8 mouse cellular contexts compared by ENCODE assay signal in genomic region chr15:98699190-98700105, GRCm38 (mm10). TPM values are rescaled to one million over a fixed set of nuclear protein-coding genes. Genes with fewer than 3 reads are reported as not detected.
DNase-seq lines count a peak whose midpoint lies in the region; ATAC-seq and TF ChIP-seq lines count a peak whose summit lies in the region.

No protein-coding gene starts in this region.

- no peak for TF ChIP-seq POLR2A in CH12.LX (IDR thresholded peaks at IDR 0.05; ENCODE audit: low read depth, low read length)

- H3K79me2 ChIP-seq in CH12.LX (replicated peaks; ENCODE audit: control insufficient read depth, extremely low read depth, insufficient read depth, poor library complexity, severe bottlenecking): no peaks in the 10 kb centered on the region

- intact Hi-C loops in heart, postnatal 25 days (cut with DNase I): loop anchor here (1.0 to 5.0 kb wide), 2 partner anchors 35 to 117 kb away; no protein-coding TSS in a partner anchor

- peak; percentile 43 to 94; a peak in 3 of 4 replicates for TF ChIP-seq CTCF in CH12.LX (conservative IDR thresholded peaks at IDR 0.05 in 1 of 2, IDR thresholded peaks at IDR 0.05 in 1 of 2; ENCODE audit: low read depth in 2 of 2, low read length in 2 of 2)

- H3K4me2 ChIP-seq in CH12.LX (ENCODE audit: insufficient read depth, low read depth, poor library complexity, severe bottlenecking): peak overlapping the region; percentile 84
- peak overlapping the region; percentile 74 for H3K4me2 ChIP-seq in forebrain, embryonic 15.5 days (replicated peaks)
- H3K4me2 ChIP-seq in neural tube, embryonic 15.5 days: peak overlapping the region; percentile 82

- 3% methylated on average over 40 of the region's 40 CpGs for WGBS in forebrain, embryonic 15.5 days
- 4% methylated on average over 40 of the region's 40 CpGs for WGBS in neural tube, embryonic 15.5 days

- no peaks in the 10 kb centered on the region for H3K36me3 ChIP-seq in CH12.LX (replicated peaks in 1 of 2; ENCODE audit: control insufficient read depth in 1 of 2, insufficient read depth in 1 of 2, low read length in 1 of 2)
- H3K36me3 ChIP-seq in forebrain, embryonic 15.5 days: no peaks in the 10 kb centered on the region
- H3K36me3 ChIP-seq in neural tube, embryonic 15.5 days: no peaks in the 10 kb centered on the region

- H3K9me3 ChIP-seq in CH12.LX (replicated peaks; ENCODE audit: low read length): peaks cover 2% of the 10 kb centered on the region
- H3K9me3 ChIP-seq in forebrain, embryonic 15.5 days: no peaks in the 10 kb centered on the region
- no peaks in the 10 kb centered on the region for H3K9me3 ChIP-seq in neural tube, embryonic 15.5 days (replicated peaks)

- peak; percentile 72 for TF ChIP-seq RAD21 in CH12.LX (IDR thresholded peaks at IDR 0.05; ENCODE audit: low read depth, low read length)

- in situ Hi-C loops in CH12.LX (cut with MboI; ENCODE audit: low pct_ligation_motif_present, low pct_unique_long_range_greater_than_20kb, low sequenced_read_pairs): no loop called here

- TF ChIP-seq EP300 in CH12.LX (IDR thresholded peaks at IDR 0.05; ENCODE audit: low read length): no peak

- peaks cover 4 to 12% of the 10 kb centered on the region in 2 experiments; a peak in 3 of 4 replicates for H3K4me1 ChIP-seq in CH12.LX (ENCODE audit: control insufficient read depth in 1 of 2, insufficient read depth in 2 of 2)
- peaks cover 11% of the 10 kb centered on the region for H3K4me1 ChIP-seq in forebrain, embryonic 15.5 days
- H3K4me1 ChIP-seq in neural tube, embryonic 15.5 days: peaks cover 16% of the 10 kb centered on the region; the same call in 1 of the 2 replicates

- dilution Hi-C loops in CH12.LX (cut with MboI; ENCODE audit: extremely low pct_ligation_motif_present, extremely low pct_unique_long_range_greater_than_20kb, low sequenced_read_pairs): no loop called here

- no peak overlapping the region for H3K27ac ChIP-seq in CH12.LX (ENCODE audit: insufficient read depth, low read depth)
- peak overlapping the region; percentile 73 for H3K27ac ChIP-seq in forebrain, embryonic 15.5 days (replicated peaks)
- H3K27ac ChIP-seq in neural tube, embryonic 15.5 days (replicated peaks): peak overlapping the region; percentile 78

- no peak overlapping the region for H3K9ac ChIP-seq in CH12.LX (ENCODE audit: insufficient read depth, low read depth)
- peak overlapping the region; percentile 46 for H3K9ac ChIP-seq in forebrain, embryonic 15.5 days (replicated peaks)
- peak overlapping the region; percentile 55 for H3K9ac ChIP-seq in neural tube, embryonic 15.5 days (replicated peaks)

- H3K4me3 ChIP-seq in CH12.LX (replicated peaks in 1 of 3; ENCODE audit: low read depth in 2 of 3, low read length in 2 of 3, poor library complexity in 1 of 3): no peak overlapping the region
- H3K4me3 ChIP-seq in forebrain, embryonic 15.5 days: peak overlapping the region; percentile 44
- H3K4me3 ChIP-seq in neural tube, embryonic 15.5 days (replicated peaks): peak overlapping the region; percentile 53

- H3K27me3 ChIP-seq in CH12.LX (replicated peaks): peaks cover 76% of the 10 kb centered on the region
- peaks cover 16% of the 10 kb centered on the region for H3K27me3 ChIP-seq in forebrain, embryonic 15.5 days
- peaks cover 26% of the 10 kb centered on the region for H3K27me3 ChIP-seq in neural tube, embryonic 15.5 days (replicated peaks)

- ATAC-seq in cerebellum, adult (ENCODE audit: insufficient number of reproducible peaks, low FRiP score, low TSS enrichment): peak; percentile 82
- peak; percentile 91 for ATAC-seq in forebrain, embryonic 15.5 days (replicated peaks)
- ATAC-seq in neural tube, embryonic 15.5 days (ENCODE audit: low FRiP score): peak; percentile 91

- DNase-seq in CH12.LX (ENCODE audit: extremely low read depth): peak; percentile 85
- DNase-seq in heart, postnatal 25 days (ENCODE audit: low spot score): peak; percentile 68
- DNase-seq in layer of hippocampus, adult 18-20 months (ENCODE audit: low spot score in 2 of 2): peak; percentile 86 to 91
- peak; percentile 80 to 84 for DNase-seq in lung, adult 18-20 months
- peak; percentile 95 for DNase-seq in testis, postnatal 10 days (ENCODE audit: low spot score)

TF ChIP-seq in CH12.LX, 34 proteins besides CTCF, POLR2A, EP300 and RAD21:
- TF ChIP-seq TCF12 (IDR thresholded peaks at IDR 0.05; ENCODE audit: low read depth, low read length): peak; percentile 27; the same call in 1 of the 2 replicates
- TF ChIP-seq IRF4 (IDR thresholded peaks at IDR 0.05; ENCODE audit: low read depth, low read length): no peak
- TF ChIP-seq ZMIZ1 (IDR thresholded peaks at IDR 0.05; ENCODE audit: low read depth, low read length): no peak
- TF ChIP-seq MEF2A (IDR thresholded peaks at IDR 0.05; ENCODE audit: borderline replicate concordance, low read depth, low read length): peak; percentile 36; the same call in 1 of the 2 replicates
- TF ChIP-seq KAT2A (IDR thresholded peaks at IDR 0.05; ENCODE audit: insufficient replicate concordance, low read length): no peak
- peak; percentile 77 for TF ChIP-seq ZNF384 (IDR thresholded peaks at IDR 0.05; ENCODE audit: low read depth, low read length)
- 0 out of 2 replicates have a peak, but pooled peaks have one; percentile 24 for TF ChIP-seq BHLHE40 (IDR thresholded peaks at IDR 0.05; ENCODE audit: low read depth, low read length)
- peak; percentile 39; the same call in 1 of the 2 replicates for TF ChIP-seq MXI1 (IDR thresholded peaks at IDR 0.05; ENCODE audit: low read depth, low read length)
- peak; percentile 54; the same call in 1 of the 2 replicates for TF ChIP-seq SIN3A (IDR thresholded peaks at IDR 0.05; ENCODE audit: low read length)
- 0 out of 2 replicates have a peak, but pooled peaks have one; percentile 31 for TF ChIP-seq NELFE (IDR thresholded peaks at IDR 0.05; ENCODE audit: low read depth, low read length)
- no peak for TF ChIP-seq E2F4 (IDR thresholded peaks at IDR 0.05; ENCODE audit: insufficient replicate concordance, low read depth, low read length)
- TF ChIP-seq ZC3H11A (IDR thresholded peaks at IDR 0.05; ENCODE audit: low read depth, low read length): peak; percentile 25; the same call in 1 of the 2 replicates
- TF ChIP-seq CHD1 (IDR thresholded peaks at IDR 0.05; ENCODE audit: low read depth, low read length): no peak
- TF ChIP-seq ELF1 (IDR thresholded peaks at IDR 0.05; ENCODE audit: low read depth, low read length): no peak
- TF ChIP-seq UBTF (IDR thresholded peaks at IDR 0.05; ENCODE audit: low read depth, low read length): 0 out of 2 replicates have a peak, but pooled peaks have one; percentile 63
- no peak for TF ChIP-seq ZKSCAN1 (IDR thresholded peaks at IDR 0.05; ENCODE audit: borderline replicate concordance, low read depth, low read length)
- TF ChIP-seq JUN (IDR thresholded peaks at IDR 0.05; ENCODE audit: insufficient read depth, low read depth, low read length): no peak
- TF ChIP-seq SMC3 (IDR thresholded peaks at IDR 0.05; ENCODE audit: low read depth, low read length): peak; percentile 93

RNA-seq across cellular contexts. Expression of gene Ccdc65, which starts 8.6 kb away (rescaled TPM):
- total RNA-seq in CH12.LX (2012; rRNA removed): 0.13 TPM in 1 of 2 replicates, not detected in the other
- total RNA-seq in CH12.LX (2014; rRNA removed): not detected in 2 replicates
- polyA plus RNA-seq in CH12.LX (2012; ENCODE audit: insufficient read length, low read depth): 0.11 and 0.14 TPM in 2 replicates
- polyA plus RNA-seq in forebrain, embryonic 15.5 days (2015; fragmentation: Nextera tagmentation; extraction: Ambion mirVana): 2.3 and 4.3 TPM in 2 replicates
- under 1 TPM in 1 of 2 experiments, not detected in 1; 0.18 TPM for total RNA-seq in heart, postnatal 25 days (2021)
- 1 to 10 TPM; 7.4 to 9.7 TPM for total RNA-seq in layer of hippocampus, adult 18-20 months (2021)
- polyA plus RNA-seq in neural tube, embryonic 15.5 days (2015; fragmentation: Nextera tagmentation; extraction: Ambion mirVana): 6.4 and 7.5 TPM in 2 replicates

RNA-seq across cellular contexts. Expression of gene Rnd1, which starts 22.2 kb away (rescaled TPM):
- total RNA-seq in CH12.LX (2012; rRNA removed): 3.8 and 6.3 TPM in 2 replicates
- total RNA-seq in CH12.LX (2014; rRNA removed): 5.8 and 9.4 TPM in 2 replicates
- 5.7 and 6.0 TPM in 2 replicates for polyA plus RNA-seq in CH12.LX (2012; ENCODE audit: insufficient read length, low read depth)
- polyA plus RNA-seq in forebrain, embryonic 15.5 days (2015; fragmentation: Nextera tagmentation; extraction: Ambion mirVana): 11.0 and 12.8 TPM in 2 replicates
- 1 to 10 TPM; 1.3 to 1.5 TPM for total RNA-seq in heart, postnatal 25 days (2021)
- total RNA-seq in layer of hippocampus, adult 18-20 months (2021): 1 to 10 TPM; 6.3 to 8.0 TPM
- 9.4 and 11.3 TPM in 2 replicates for polyA plus RNA-seq in neural tube, embryonic 15.5 days (2015; fragmentation: Nextera tagmentation; extraction: Ambion mirVana)

RNA-seq across cellular contexts. Expression of gene Fkbp11, which starts 28.6 kb away (rescaled TPM):
- total RNA-seq in CH12.LX (2012; rRNA removed) (75.0 and 132 TPM in 2 replicates), CH12.LX (2014; rRNA removed) (21.0 and 23.4 TPM in 2 replicates)
- polyA plus RNA-seq in CH12.LX (2012; ENCODE audit: insufficient read length, low read depth): 22.2 and 27.6 TPM in 2 replicates
- polyA plus RNA-seq in forebrain, embryonic 15.5 days (2015; fragmentation: Nextera tagmentation; extraction: Ambion mirVana): 3.5 and 3.6 TPM in 2 replicates
- 1 to 10 TPM; 4.7 to 7.2 TPM for total RNA-seq in heart, postnatal 25 days (2021)
- total RNA-seq in layer of hippocampus, adult 18-20 months (2021): 1 to 10 TPM in 1 of 2 experiments, under 1 TPM in 1; 0.97 to 1.4 TPM
- 11.9 and 12.3 TPM in 2 replicates for polyA plus RNA-seq in neural tube, embryonic 15.5 days (2015; fragmentation: Nextera tagmentation; extraction: Ambion mirVana)

RNA-seq across cellular contexts. Expression of gene Ddx23, which starts 36.8 kb away (rescaled TPM):
- 103 and 132 TPM in 2 replicates for total RNA-seq in CH12.LX (2012; rRNA removed)
- total RNA-seq in CH12.LX (2014; rRNA removed): 58.5 and 59.4 TPM in 2 replicates
- polyA plus RNA-seq in CH12.LX (2012; ENCODE audit: insufficient read length, low read depth): 148 and 181 TPM in 2 replicates
- 23.5 and 25.0 TPM in 2 replicates for polyA plus RNA-seq in forebrain, embryonic 15.5 days (2015; fragmentation: Nextera tagmentation; extraction: Ambion mirVana)
- 10 to 100 TPM; 43.5 to 52.8 TPM for total RNA-seq in heart, postnatal 25 days (2021)
- 100 to 1,000 TPM in 1 of 2 experiments, 10 to 100 TPM in 1; 89.8 to 108 TPM for total RNA-seq in layer of hippocampus, adult 18-20 months (2021)
- polyA plus RNA-seq in neural tube, embryonic 15.5 days (2015; fragmentation: Nextera tagmentation; extraction: Ambion mirVana): 20.6 and 21.0 TPM in 2 replicates

Comparison
In these comparisons a context has a peak if more than half of its experiments do, and no peak if none do; other contexts are left out.
1. H3K4me3 ChIP-seq: peak in forebrain, embryonic 15.5 days (single experiment) and neural tube, embryonic 15.5 days (single experiment); none in CH12.LX (0 of 3).
2. RNA of gene Ccdc65, which starts 8.6 kb away (total RNA-seq): 7.4 to 9.7 TPM in layer of hippocampus, adult 18-20 months; 0.18 TPM in heart, postnatal 25 days and 0.13 TPM in CH12.LX; every median in the first group is over 4 times any median in the second.
3. Peak in every context shown above with its lines, with median percentiles within 50 percentile points of each other: DNase-seq, H3K4me2 ChIP-seq and ATAC-seq.